Mouse (Mus musculus) testis, adult 2 months (tissue): ENCODE results near the gene E2f4.

Experiments
- CTCF ChIP-seq: fragments of 200-500 bp; IDR thresholded peaks from 2 replicates; pipeline ENCODE4 v1.5.1; 2012; ENCODE audit warnings: low read depth, mild to moderate bottlenecking, inconsistent platforms, low read length, moderate library complexity; ENCODE audit not compliant: control insufficient read depth, insufficient read depth, insufficient replicate concordance
- POLR2A ChIP-seq: fragments of 200-500 bp; IDR thresholded peaks from 2 replicates; pipeline ENCODE4 v1.6.1; 2012; ENCODE audit warnings: low read depth, mild to moderate bottlenecking, inconsistent platforms, low read length, moderate library complexity; ENCODE audit not compliant: control insufficient read depth

DNA sequence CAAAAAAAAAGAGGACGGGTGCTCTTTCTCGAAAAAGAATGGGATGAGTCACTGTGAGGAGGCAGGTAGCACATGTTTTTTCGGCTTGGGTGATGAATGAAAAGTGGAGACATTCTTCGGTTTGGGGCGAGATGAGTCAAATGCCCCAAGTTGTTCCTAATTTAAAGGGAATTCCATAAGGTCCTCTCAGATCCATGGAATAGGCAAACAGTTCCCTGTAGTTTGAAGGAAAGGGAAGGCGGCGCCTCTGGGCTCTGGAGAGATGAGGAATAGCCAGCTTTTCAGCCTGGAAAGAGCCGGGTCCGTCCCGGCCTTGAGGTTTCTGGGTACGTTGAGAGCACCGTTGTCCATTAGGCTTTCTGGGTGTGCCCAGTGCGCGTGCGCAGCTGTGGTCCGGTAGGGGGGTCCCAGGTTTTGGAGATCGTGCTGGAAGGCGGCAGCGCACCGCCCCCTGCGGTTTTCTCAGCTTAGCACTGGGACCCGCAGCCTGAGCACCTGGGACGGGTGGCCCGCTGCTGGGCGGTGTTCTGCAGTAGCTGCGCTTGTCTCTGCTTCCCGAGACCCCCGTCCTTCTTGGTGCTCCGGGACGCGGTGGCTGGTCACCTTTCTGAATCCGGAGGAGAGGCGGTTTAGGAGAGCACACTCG, 51.1 kb downstream of the E2f4 start, which contains the start of gene Slc9a5:
- TF ChIP-seq POLR2A, result no peak; the same call in 1 of the 2 replicates
- no peak for TF ChIP-seq CTCF
